Mouse (Mus musculus): ENCODE results near the gene Nek11.

The Nek11 gene

GRCm38 (mm10) chr9:105395218-105395627 lies at the start of gene Nek11, which contains the start of gene Aste1:
Gene Nek11 (minus strand): TSS chr9:105395524.
Gene Aste1 (plus strand): TSS chr9:105395392.
- peak; percentile 95 to 96 for DNase-seq

GRCm38 (mm10) chr9:105408549-105408948 lies 13.2 kb upstream of the Nek11 start:
- no peak for DNase-seq

GRCm38 (mm10) chr9:105394720-105395119 lies 604 bp downstream of the Nek11 start:
- DNase-seq = no peak

GRCm38 (mm10) chr9:105390616-105391015 lies 4.7 kb downstream of the Nek11 start:
- DNase-seq = no peak

DNA sequence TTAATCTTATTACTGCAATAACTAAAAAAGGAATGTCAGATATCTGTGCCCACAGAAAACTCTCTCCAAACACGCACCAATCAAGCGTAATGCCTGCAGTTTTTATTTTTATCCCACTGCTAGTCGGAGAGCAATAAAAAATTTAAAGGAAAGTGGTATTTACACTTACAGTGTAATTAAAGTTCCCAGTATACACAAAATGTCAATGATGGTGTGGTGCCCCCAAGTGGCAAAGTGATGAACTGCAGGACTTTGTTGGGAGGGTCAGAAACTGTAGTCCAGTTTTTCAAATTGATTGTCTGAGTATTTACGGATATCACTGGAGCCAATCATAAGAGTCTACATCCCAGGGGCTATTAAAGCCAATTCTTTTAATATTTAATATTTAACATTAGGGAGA lies 6.0 kb downstream of the Nek11 start:
- DNase-seq = peak; percentile 32 to 76

DNA sequence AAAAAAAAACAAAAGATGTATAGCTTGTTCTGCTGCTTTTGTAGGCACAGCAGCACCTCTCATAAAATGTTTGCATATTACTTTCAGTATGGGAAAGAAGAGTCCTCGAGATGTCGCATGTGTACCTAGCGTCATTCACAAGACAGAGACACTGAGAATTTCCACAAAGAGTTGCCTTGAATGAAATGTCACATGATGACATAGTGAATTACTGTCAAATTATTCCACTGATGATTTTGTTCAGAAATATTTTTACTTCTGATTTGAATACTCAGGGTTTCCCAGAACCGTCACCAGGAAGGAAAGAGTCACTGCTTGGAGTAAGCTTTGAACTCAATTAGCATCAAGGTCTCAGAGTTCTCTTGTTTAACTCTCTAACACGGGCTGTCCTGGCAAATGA lies 7.9 kb downstream of the Nek11 start:
- no peak for DNase-seq

DNA sequence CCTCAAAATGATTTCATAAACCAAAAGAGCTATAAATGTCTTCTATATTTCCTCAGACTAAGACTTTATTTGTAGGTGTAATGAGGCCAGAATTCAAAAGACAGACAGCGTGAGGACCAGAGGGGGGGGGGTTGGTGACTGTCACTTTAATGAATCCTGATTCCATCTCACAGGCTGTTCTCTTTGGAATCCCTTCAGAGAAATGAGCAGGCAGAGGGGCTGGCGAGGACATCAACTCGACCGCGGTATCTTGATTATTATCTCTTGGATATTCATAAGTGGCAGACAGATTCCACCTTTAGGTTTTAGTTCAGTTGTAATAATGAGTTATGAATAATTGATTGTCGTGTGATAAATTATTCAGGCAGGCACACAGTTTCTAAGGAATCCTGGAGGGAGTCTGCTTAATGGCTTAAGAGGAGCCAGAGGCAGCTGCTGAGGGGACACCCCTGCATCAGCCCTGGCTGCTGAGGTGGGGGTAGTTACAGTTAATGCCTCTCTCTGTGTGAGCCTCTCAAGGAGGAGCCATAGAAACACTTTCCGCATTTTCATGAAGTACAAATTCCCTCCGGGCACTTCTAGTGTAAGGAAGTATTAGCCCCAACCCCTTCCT lies 15.7 kb downstream of the Nek11 start:
- DNase-seq = no peak

DNA sequence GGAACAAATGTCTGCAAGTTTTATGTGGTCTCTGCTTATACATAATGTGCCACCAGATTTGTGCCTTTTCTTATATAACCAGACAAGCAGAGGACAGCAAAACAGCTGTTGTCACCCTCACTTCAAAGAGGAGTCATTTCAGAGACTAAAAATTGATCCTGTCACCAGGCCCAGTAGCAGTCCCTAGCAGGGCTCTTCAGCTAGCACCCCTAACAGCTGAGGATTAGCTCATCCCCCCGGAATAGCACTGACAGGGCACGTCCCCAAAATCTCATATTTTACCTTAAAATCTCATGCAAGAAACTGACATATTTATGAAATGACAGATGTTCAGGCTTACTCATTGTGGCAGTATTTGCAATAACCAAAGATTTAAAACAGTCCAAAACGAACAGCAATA lies 17.7 kb downstream of the Nek11 start:
- no peak for DNase-seq

- DNase-seq = no peak
These were observed 18.3 kb downstream of the Nek11 start for GRCm38 (mm10) chr9:105376954-105377530.

- no peak for DNase-seq
These were observed 18.9 kb downstream of the Nek11 start for GRCm38 (mm10) chr9:105376411-105376810.

DNA sequence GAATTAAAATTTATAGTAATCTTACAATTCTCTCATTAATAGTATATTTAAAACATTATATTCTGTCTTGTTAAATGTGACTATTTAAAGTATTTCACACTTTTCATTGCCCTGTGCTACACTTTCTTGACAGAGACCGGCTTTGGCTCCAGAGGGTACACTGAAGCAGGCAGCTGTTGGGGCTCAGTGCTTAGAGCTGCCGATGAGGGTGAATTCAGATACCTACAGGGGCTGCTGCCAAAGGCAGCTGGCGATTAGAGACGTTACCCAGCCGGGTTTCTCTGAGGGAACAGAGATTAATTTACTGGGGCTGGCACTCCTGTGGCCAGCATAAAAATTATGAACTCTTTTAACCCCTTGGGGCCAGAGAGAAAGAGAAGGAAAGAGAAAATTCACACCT lies 21.0 kb downstream of the Nek11 start:
- no peak for DNase-seq

DNA sequence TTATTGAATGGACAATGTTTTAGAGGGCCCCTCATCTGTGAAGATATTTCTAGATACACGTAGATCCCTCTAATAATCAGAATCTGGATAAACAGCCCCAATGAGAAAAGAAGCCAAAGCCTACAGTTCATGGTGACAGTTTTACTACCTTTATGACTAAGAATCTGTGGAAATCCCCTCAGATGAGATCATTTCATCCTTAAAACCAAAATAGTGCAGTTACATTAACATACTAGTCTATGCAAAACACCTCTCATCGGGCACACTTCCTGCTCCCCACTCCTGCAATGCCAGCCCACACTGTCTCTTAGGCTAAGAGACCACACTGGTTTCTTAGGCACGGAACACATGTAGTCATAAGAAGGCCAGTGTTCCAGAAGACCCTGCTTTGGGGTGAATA lies 26.7 kb downstream of the Nek11 start:
- DNase-seq = no peak

DNA sequence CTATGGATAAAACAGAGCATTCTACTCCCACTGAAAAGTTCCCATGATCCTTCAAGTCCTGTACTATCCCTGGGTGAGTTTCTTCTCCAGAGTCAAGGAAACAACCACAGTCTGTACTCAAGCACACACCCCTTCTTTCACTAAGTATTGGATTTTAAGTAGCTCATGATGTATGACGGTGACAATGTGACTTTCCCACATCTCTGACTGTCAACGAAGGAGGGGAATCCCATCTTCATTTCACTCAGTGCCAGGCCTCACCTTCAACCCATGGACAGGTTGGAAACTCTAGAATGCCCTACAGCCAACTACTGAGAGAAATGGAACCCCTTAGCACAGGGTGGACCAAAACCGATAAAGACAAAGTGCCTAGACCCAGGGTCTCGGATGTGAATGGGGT lies 29.1 kb downstream of the Nek11 start:
- DNase-seq = no peak

DNA sequence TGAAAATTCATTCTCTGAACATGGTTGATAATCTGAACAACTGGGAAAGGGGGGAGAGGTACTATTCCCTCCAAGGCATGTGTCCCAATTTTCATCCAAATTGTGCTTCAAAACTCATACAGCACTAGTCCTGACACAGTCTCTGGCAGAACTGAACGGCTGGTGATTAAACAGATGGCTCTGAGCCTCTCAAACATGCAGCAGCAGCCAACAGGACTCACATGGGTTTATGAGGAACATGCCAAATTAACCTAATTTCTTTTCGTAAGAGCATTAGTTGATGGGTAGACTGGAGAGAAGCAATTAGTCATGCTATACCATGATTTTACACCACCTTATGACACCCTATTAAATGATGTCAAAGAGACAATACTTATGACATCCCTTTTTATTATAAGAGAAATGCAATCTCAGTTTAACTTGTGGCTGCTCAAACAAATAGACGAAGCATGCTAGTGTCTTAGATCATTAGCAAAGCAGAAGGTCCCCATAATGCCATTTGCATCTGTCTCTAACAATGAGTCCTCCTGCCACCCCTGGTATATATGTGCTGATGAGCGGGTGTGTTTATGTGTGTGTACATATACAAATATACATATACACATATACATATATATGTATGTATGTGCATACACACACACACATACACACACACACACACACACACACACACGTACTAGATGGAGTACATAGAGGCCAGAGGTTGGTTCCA lies 31.6 kb downstream of the Nek11 start:
- no peak for DNase-seq

GRCm38 (mm10) chr9:105362181-105362580 lies 33.1 kb downstream of the Nek11 start:
- no peak for DNase-seq

GRCm38 (mm10) chr9:105349034-105349433 lies 46.3 kb downstream of the Nek11 start:
- DNase-seq = no peak

GRCm38 (mm10) chr9:105348242-105349031 lies 46.9 kb downstream of the Nek11 start:
- no peak for DNase-seq

- DNase-seq = no peak
These were observed 52.2 kb downstream of the Nek11 start for GRCm38 (mm10) chr9:105342994-105343656.

- no peak for DNase-seq
These were observed 52.8 kb downstream of the Nek11 start for GRCm38 (mm10) chr9:105342565-105342964.

- no peak for DNase-seq
These were observed 62.8 kb downstream of the Nek11 start for GRCm38 (mm10) chr9:105332436-105333016.

DNA sequence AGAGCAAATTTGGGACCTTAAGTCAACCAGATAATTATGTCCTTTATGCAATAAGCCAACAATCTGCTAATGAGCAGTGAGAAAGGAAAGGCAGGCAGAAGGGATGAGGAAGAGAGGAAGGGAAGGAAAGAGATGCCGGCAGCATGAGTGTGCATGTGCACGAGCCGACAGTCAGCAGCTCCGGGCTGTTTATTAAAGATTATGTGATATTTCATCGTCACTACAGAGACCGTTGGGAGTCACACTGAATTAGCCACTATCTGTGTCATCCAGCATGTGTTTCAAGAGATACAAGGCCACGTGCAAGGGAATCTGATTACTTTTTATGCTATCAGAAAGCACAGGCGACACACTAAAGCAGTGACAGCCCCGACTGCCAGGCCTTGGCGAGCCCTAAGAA lies 73.5 kb downstream of the Nek11 start:
- DNase-seq = no peak

- no peak for DNase-seq
These were observed 82.1 kb downstream of the Nek11 start for GRCm38 (mm10) chr9:105313250-105313649.

- DNase-seq = no peak
These were observed 82.6 kb downstream of the Nek11 start for GRCm38 (mm10) chr9:105312686-105313085.
